Mouse (Mus musculus) CD4-positive, CD25-positive, alpha-beta regulatory T cell (primary cell): ENCODE data around the gene Exoc5. TPM values are rescaled to one million over a fixed set of nuclear protein-coding genes. Genes with fewer than 3 reads are reported as not detected.

Experiments used
- polyA plus RNA-seq: library from polyadenylated mRNA; unstranded; fragments of 100-300 nt; shearing (Covaris generic); gene quantifications from one replicate; pipeline ENCODE4 v1.2.1, GENCODE M21; 2017

Exoc5 gene
- polyA plus RNA-seq: 71.3 TPM

GRCm38 (mm10) chr14:49066274-49066823, at the start of gene Exoc5:
TSS of gene Exoc5 (minus strand) at chr14:49066653.

GRCm38 (mm10) chr14:49065529-49066273, 752 bp downstream of the Exoc5 start, which contains the start of gene Ap5m1:
TSS of gene Ap5m1 (plus strand) at chr14:49066097.

Other genes with a start within 250 kb of the Exoc5 start
- gene Ap5m1, start 556 bp downstream of the Exoc5 start, polyA plus RNA-seq: 61.1 TPM
- 37.2 TPM for gene Naa30, start 105.6 kb upstream of the Exoc5 start, polyA plus RNA-seq
- 0.25 TPM for gene ccdc198, start 178.8 kb upstream of the Exoc5 start, polyA plus RNA-seq